Mouse (Mus musculus): Measurements from ENCODE around the gene Cyp8b1. TPM values are rescaled to one million over a fixed set of nuclear protein-coding genes. Genes with fewer than 3 reads are reported as not detected.

Gene Cyp8b1
- polyA plus RNA-seq, 2 experiments, result 0.74 to 1.8 TPM

GRCm38 (mm10) chr9:121937944-121938355, 21.8 kb upstream of the Cyp8b1 start:
- DNase-seq (ENCODE audit: low read depth in 3 of 3, low spot score in 3 of 3) (peak; percentile 36 to 48 (median 47)), ATAC-seq (ENCODE audit: insufficient read depth) (peak; percentile 68)
- H3K27ac ChIP-seq, result no peak overlapping the region
- H3K36me3 ChIP-seq (replicated peaks; ENCODE audit: control insufficient read depth, insufficient read depth, low read depth), result no peaks in the 10 kb centered on the region
- H3K4me3 ChIP-seq (ENCODE audit: insufficient read depth in 1 of 2, low read depth in 2 of 2, low read length in 2 of 2), result peak overlapping the region; percentile 40 to 51
- H3K4me1 ChIP-seq (replicated peaks; ENCODE audit: control insufficient read depth in 2 of 2, insufficient read depth in 2 of 2, low read length in 1 of 2), result peaks cover 0 to 3% of the 10 kb centered on the region in 2 experiments; a peak in 1 of 4 replicates
- H3K9ac ChIP-seq (replicated peaks), result 0 out of 2 replicates have a peak overlapping the region, but pooled peaks have one; percentile 5
- H3K9me3 ChIP-seq (ENCODE audit: control insufficient read depth, low read length), result no peaks in the 10 kb centered on the region
- H3K27me3 ChIP-seq (ENCODE audit: control insufficient read depth, insufficient read depth, low read length), result no peaks in the 10 kb centered on the region
- WGBS (ENCODE audit: insufficient replicate concordance), result 47% methylated on average over 21 of the region's 21 CpGs
- TF ChIP-seq EP300 (IDR thresholded peaks at IDR 0.05; ENCODE audit: low read depth) (no peak), CTCF (IDR thresholded peaks at IDR 0.05; ENCODE audit: low read depth) (no peak)
- peak overlapping the region; percentile 57 for H3K4me2 ChIP-seq (ENCODE audit: low read depth)

GRCm38 (mm10) chr9:121937451-121937864, 21.4 kb upstream of the Cyp8b1 start:
- Histone ChIP-seq H3K4me1 (replicated peaks; ENCODE audit: control insufficient read depth in 2 of 2, insufficient read depth in 2 of 2, low read length in 1 of 2) (peaks cover 0 to 3% of the 10 kb centered on the region in 2 experiments; a peak in 1 of 4 replicates), H3K36me3 (replicated peaks; ENCODE audit: control insufficient read depth, insufficient read depth, low read depth) (no peaks in the 10 kb centered on the region), H3K27ac (no peak overlapping the region), H3K4me2 (ENCODE audit: low read depth) (peak overlapping the region; percentile 57), H3K9me3 (ENCODE audit: control insufficient read depth, low read length) (no peaks in the 10 kb centered on the region), H3K27me3 (ENCODE audit: control insufficient read depth, insufficient read depth, low read length) (no peaks in the 10 kb centered on the region), H3K4me3 (ENCODE audit: insufficient read depth in 1 of 2, low read depth in 2 of 2, low read length in 2 of 2) (peak overlapping the region; percentile 40 to 51), H3K9ac (replicated peaks) (no peak overlapping the region)
- TF ChIP-seq CTCF (IDR thresholded peaks at IDR 0.05; ENCODE audit: low read depth), result no peak
- TF ChIP-seq EP300 (IDR thresholded peaks at IDR 0.05; ENCODE audit: low read depth), result no peak
- ATAC-seq (ENCODE audit: insufficient read depth) (no peak; the same call in 1 of the 2 replicates), DNase-seq (ENCODE audit: low read depth in 3 of 3, low spot score in 3 of 3) (no peak)
- WGBS (ENCODE audit: insufficient replicate concordance), result 38% methylated on average over 6 of the region's 6 CpGs

- Histone ChIP-seq H3K9me3 (ENCODE audit: control insufficient read depth, low read length) (no peaks in the 10 kb centered on the region), H3K9ac (replicated peaks) (no peak overlapping the region), H3K4me3 (ENCODE audit: insufficient read depth in 1 of 2, low read depth in 2 of 2, low read length in 2 of 2) (no peak overlapping the region), H3K27ac (no peak overlapping the region), H3K36me3 (replicated peaks; ENCODE audit: control insufficient read depth, insufficient read depth, low read depth) (no peaks in the 10 kb centered on the region), H3K4me2 (ENCODE audit: low read depth) (0 out of 2 replicates have a peak overlapping the region, but pooled peaks have one; percentile 57), H3K4me1 (replicated peaks; ENCODE audit: control insufficient read depth in 2 of 2, insufficient read depth in 2 of 2, low read length in 1 of 2) (peaks cover 0 to 3% of the 10 kb centered on the region in 2 experiments; a peak in 1 of 4 replicates), H3K27me3 (ENCODE audit: control insufficient read depth, insufficient read depth, low read length) (no peaks in the 10 kb centered on the region)
- TF ChIP-seq CTCF (IDR thresholded peaks at IDR 0.05; ENCODE audit: low read depth) (no peak), EP300 (IDR thresholded peaks at IDR 0.05; ENCODE audit: low read depth) (no peak)
- DNase-seq (ENCODE audit: low read depth in 3 of 3, low spot score in 3 of 3) (no peak), ATAC-seq (ENCODE audit: insufficient read depth) (0 out of 2 replicates have a peak, but pooled peaks have one; percentile 43)
- WGBS (ENCODE audit: insufficient replicate concordance), result 43% methylated on average over 1 of the region's 1 CpGs
These were observed 20.8 kb upstream of the Cyp8b1 start for GRCm38 (mm10) chr9:121936952-121937351.

GRCm38 (mm10) chr9:121934856-121935255, 18.8 kb upstream of the Cyp8b1 start:
- peaks cover 0 to 3% of the 10 kb centered on the region in 2 experiments; a peak in 1 of 4 replicates for H3K4me1 ChIP-seq (replicated peaks; ENCODE audit: control insufficient read depth in 2 of 2, insufficient read depth in 2 of 2, low read length in 1 of 2)
- no peak overlapping the region for H3K27ac ChIP-seq
- TF ChIP-seq EP300 (IDR thresholded peaks at IDR 0.05; ENCODE audit: low read depth) (no peak), CTCF (IDR thresholded peaks at IDR 0.05; ENCODE audit: low read depth) (no peak)
- WGBS (ENCODE audit: insufficient replicate concordance), result 58% methylated on average over 4 of the region's 4 CpGs
- ATAC-seq (ENCODE audit: insufficient read depth) (no peak), DNase-seq (ENCODE audit: low read depth in 3 of 3, low spot score in 3 of 3) (no peak)
- no peak overlapping the region for H3K9ac ChIP-seq (replicated peaks)
- H3K4me3 ChIP-seq (ENCODE audit: insufficient read depth in 1 of 2, low read depth in 2 of 2, low read length in 2 of 2), result no peak overlapping the region
- no peaks in the 10 kb centered on the region for H3K36me3 ChIP-seq (replicated peaks; ENCODE audit: control insufficient read depth, insufficient read depth, low read depth)
- H3K4me2 ChIP-seq (ENCODE audit: low read depth), result no peak overlapping the region
- H3K9me3 ChIP-seq (ENCODE audit: control insufficient read depth, low read length), result no peaks in the 10 kb centered on the region
- no peaks in the 10 kb centered on the region for H3K27me3 ChIP-seq (ENCODE audit: control insufficient read depth, insufficient read depth, low read length)

GRCm38 (mm10) chr9:121928498-121928897, 12.4 kb upstream of the Cyp8b1 start:
- Histone ChIP-seq H3K9ac (replicated peaks) (no peak overlapping the region), H3K4me2 (ENCODE audit: low read depth) (no peak overlapping the region), H3K9me3 (ENCODE audit: control insufficient read depth, low read length) (no peaks in the 10 kb centered on the region), H3K27ac (no peak overlapping the region), H3K27me3 (ENCODE audit: control insufficient read depth, insufficient read depth, low read length) (no peaks in the 10 kb centered on the region), H3K4me3 (ENCODE audit: insufficient read depth in 1 of 2, low read depth in 2 of 2, low read length in 2 of 2) (no peak overlapping the region), H3K4me1 (replicated peaks; ENCODE audit: control insufficient read depth in 2 of 2, insufficient read depth in 2 of 2, low read length in 1 of 2) (peaks cover 0 to 21% of the 10 kb centered on the region in 2 experiments; a peak in 2 of 4 replicates), H3K36me3 (replicated peaks; ENCODE audit: control insufficient read depth, insufficient read depth, low read depth) (no peaks in the 10 kb centered on the region)
- WGBS (ENCODE audit: insufficient replicate concordance), result 24% methylated on average over 2 of the region's 2 CpGs
- ATAC-seq (ENCODE audit: insufficient read depth), result 0 out of 2 replicates have a peak, but pooled peaks have one; percentile 33
- TF ChIP-seq EP300 (IDR thresholded peaks at IDR 0.05; ENCODE audit: low read depth) (no peak), CTCF (IDR thresholded peaks at IDR 0.05; ENCODE audit: low read depth) (peak; percentile 89)
- peak in 1 of 3 experiments; percentile 36 for DNase-seq (ENCODE audit: low read depth in 3 of 3, low spot score in 3 of 3)
